Mouse (Mus musculus) B cell, adult 2 months (primary cell): ENCODE results near the gene March10.

Source experiments
- DNase-seq, 2 experiments: peaks; one replicate each; pipeline ENCODE4 v3.0.0; 2022

Gene March10

GRCm38 (mm10) chr11:105464430-105464967 lies 8.0 kb upstream of the March10 start:
- no peak for DNase-seq

GRCm38 (mm10) chr11:105459900-105460299 lies 3.4 kb upstream of the March10 start:
- no peak for DNase-seq

GRCm38 (mm10) chr11:105457041-105457440 lies 506 bp upstream of the March10 start:
- DNase-seq, result no peak

GRCm38 (mm10) chr11:105455118-105455517 lies 1.4 kb downstream of the March10 start:
- no peak for DNase-seq

GRCm38 (mm10) chr11:105453084-105453483 lies 3.5 kb downstream of the March10 start:
- DNase-seq, result no peak

GRCm38 (mm10) chr11:105452504-105452903 lies 4.0 kb downstream of the March10 start:
- DNase-seq, result no peak

GRCm38 (mm10) chr11:105451553-105452135 lies 4.9 kb downstream of the March10 start:
- DNase-seq, result no peak

- DNase-seq, result no peak
Observed at GRCm38 (mm10) chr11:105449581-105450315, 6.8 kb downstream of the March10 start.

- DNase-seq, result no peak
Observed at GRCm38 (mm10) chr11:105447661-105448060, 8.9 kb downstream of the March10 start.

- DNase-seq, result no peak
Observed at GRCm38 (mm10) chr11:105446221-105446620, 10.3 kb downstream of the March10 start.

GRCm38 (mm10) chr11:105445741-105446140 lies 10.8 kb downstream of the March10 start:
- no peak for DNase-seq

- DNase-seq, result no peak
Observed at GRCm38 (mm10) chr11:105444929-105445328, 11.6 kb downstream of the March10 start.

GRCm38 (mm10) chr11:105443505-105443904 lies 13.0 kb downstream of the March10 start:
- no peak for DNase-seq

- no peak for DNase-seq
Observed at GRCm38 (mm10) chr11:105439796-105440195, 16.7 kb downstream of the March10 start.

- DNase-seq, result no peak
Observed at GRCm38 (mm10) chr11:105438907-105439306, 17.6 kb downstream of the March10 start.

GRCm38 (mm10) chr11:105426441-105426840 lies 30.1 kb downstream of the March10 start:
- no peak for DNase-seq

- DNase-seq, result no peak
Observed at GRCm38 (mm10) chr11:105424643-105425042, 31.9 kb downstream of the March10 start.

GRCm38 (mm10) chr11:105420671-105421450 lies 35.7 kb downstream of the March10 start:
- DNase-seq, result no peak

- no peak for DNase-seq
Observed at GRCm38 (mm10) chr11:105419946-105420345, 36.6 kb downstream of the March10 start.

- DNase-seq, result no peak
Observed at GRCm38 (mm10) chr11:105414009-105414408, 42.5 kb downstream of the March10 start.

GRCm38 (mm10) chr11:105409408-105409807 lies 47.1 kb downstream of the March10 start:
- no peak for DNase-seq

- DNase-seq, result no peak
Observed at GRCm38 (mm10) chr11:105407846-105408441, 48.6 kb downstream of the March10 start.

GRCm38 (mm10) chr11:105402355-105402754 lies 54.2 kb downstream of the March10 start:
- no peak for DNase-seq
